Mouse (Mus musculus): Measurements from ENCODE around the gene Ubap1l.
"Not testable (repeated sequence)": the region's sequence is repeated elsewhere in the genome, so short reads cannot be mapped to it uniquely, and the experiment has no call there.

Ubap1l gene

GRCm38 (mm10) chr9:65360641-65361448, at the start of gene Ubap1l:
TSS of gene Ubap1l (plus strand) at chr9:65361041.
- DNase-seq (ENCODE audit: low read depth), result no peak

GRCm38 (mm10) chr9:65312669-65313357, 48.0 kb upstream of the Ubap1l start:
- DNase-seq (ENCODE audit: low read depth), result no peak

- DNase-seq (ENCODE audit: low read depth), result no peak
Measured at GRCm38 (mm10) chr9:65313846-65314245, 47.0 kb upstream of the Ubap1l start.

GRCm38 (mm10) chr9:65322255-65322900, 38.5 kb upstream of the Ubap1l start:
- no peak for DNase-seq (ENCODE audit: low read depth)

GRCm38 (mm10) chr9:65325971-65326370, 34.9 kb upstream of the Ubap1l start:
- no peak for DNase-seq (ENCODE audit: low read depth)

GRCm38 (mm10) chr9:65327371-65327770, 33.5 kb upstream of the Ubap1l start:
- no peak for DNase-seq (ENCODE audit: low read depth)

- no peak for DNase-seq (ENCODE audit: low read depth)
Measured at GRCm38 (mm10) chr9:65333958-65334357, 26.9 kb upstream of the Ubap1l start.

GRCm38 (mm10) chr9:65339146-65339545, 21.7 kb upstream of the Ubap1l start:
- no peak for DNase-seq (ENCODE audit: low read depth)

GRCm38 (mm10) chr9:65340414-65340813, 20.4 kb upstream of the Ubap1l start:
- no peak for DNase-seq (ENCODE audit: low read depth)

- not testable (repeated sequence) for DNase-seq (ENCODE audit: low read depth)
Measured at GRCm38 (mm10) chr9:65345439-65345838, 15.4 kb upstream of the Ubap1l start.

- DNase-seq (ENCODE audit: low read depth), result peak; percentile 93
Measured at GRCm38 (mm10) chr9:65345854-65346475, 14.9 kb upstream of the Ubap1l start, which contains the start of gene Pdcd7. TSS of gene Pdcd7 (plus strand) at chr9:65346104.

- peak; percentile 22 for DNase-seq (ENCODE audit: low read depth)
Measured at GRCm38 (mm10) chr9:65346476-65347111, 14.2 kb upstream of the Ubap1l start.

GRCm38 (mm10) chr9:65347112-65347850, 13.6 kb upstream of the Ubap1l start:
- peak; percentile 40 for DNase-seq (ENCODE audit: low read depth)

- no peak for DNase-seq (ENCODE audit: low read depth)
Measured at GRCm38 (mm10) chr9:65353251-65353650, 7.6 kb upstream of the Ubap1l start.

GRCm38 (mm10) chr9:65356561-65356960, 4.3 kb upstream of the Ubap1l start:
- DNase-seq (ENCODE audit: low read depth), result no peak

- no peak for DNase-seq (ENCODE audit: low read depth)
Measured at GRCm38 (mm10) chr9:65356971-65357370, 3.9 kb upstream of the Ubap1l start.

- DNase-seq (ENCODE audit: low read depth), result peak; percentile 43
Measured at GRCm38 (mm10) chr9:65358956-65359480, 1.8 kb upstream of the Ubap1l start.

- DNase-seq (ENCODE audit: low read depth), result no peak
Measured at GRCm38 (mm10) chr9:65363684-65364083, 2.8 kb downstream of the Ubap1l start.

GRCm38 (mm10) chr9:65365721-65366120, 4.9 kb downstream of the Ubap1l start:
- no peak for DNase-seq (ENCODE audit: low read depth)

- DNase-seq (ENCODE audit: low read depth), result no peak
Measured at GRCm38 (mm10) chr9:65371756-65372155, 10.9 kb downstream of the Ubap1l start.

GRCm38 (mm10) chr9:65372449-65372848, 11.6 kb downstream of the Ubap1l start:
- DNase-seq (ENCODE audit: low read depth), result no peak

Data from c-Kit-positive CD71-positive TER-119-negative erythroid progenitor cells, embryonic 14.5 days (primary cell).